Mouse (Mus musculus): ENCODE results near the gene Sf3b3.

Gene Sf3b3

GRCm38 (mm10) chr8:110847645-110848495 is 1.3 kb upstream of the Sf3b3 start:
- no peak for DNase-seq (ENCODE audit: low spot score)

- no peak for DNase-seq (ENCODE audit: low spot score)
Measured at GRCm38 (mm10) chr8:110847171-110847549, 573 bp upstream of the Sf3b3 start.

GRCm38 (mm10) chr8:110845821-110846404 is 674 bp downstream of the Sf3b3 start:
- DNase-seq (ENCODE audit: low spot score), result no peak

GRCm38 (mm10) chr8:110844941-110845340 is 1.6 kb downstream of the Sf3b3 start:
- no peak for DNase-seq (ENCODE audit: low spot score)

- no peak for DNase-seq (ENCODE audit: low spot score)
Measured at GRCm38 (mm10) chr8:110843207-110843606, 3.4 kb downstream of the Sf3b3 start.

- DNase-seq (ENCODE audit: low spot score), result no peak
Measured at GRCm38 (mm10) chr8:110842012-110842574, 4.5 kb downstream of the Sf3b3 start.

- DNase-seq (ENCODE audit: low spot score), result no peak
Measured at GRCm38 (mm10) chr8:110831956-110832355, 14.6 kb downstream of the Sf3b3 start.

- no peak for DNase-seq (ENCODE audit: low spot score)
Measured at GRCm38 (mm10) chr8:110828511-110828910, 18.1 kb downstream of the Sf3b3 start.

GRCm38 (mm10) chr8:110824861-110825260 is 21.7 kb downstream of the Sf3b3 start:
- DNase-seq (ENCODE audit: low spot score), result no peak

GRCm38 (mm10) chr8:110821960-110822359 is 24.6 kb downstream of the Sf3b3 start:
- DNase-seq (ENCODE audit: low spot score), result no peak

- DNase-seq (ENCODE audit: low spot score), result no peak
Measured at GRCm38 (mm10) chr8:110820257-110820656, 26.3 kb downstream of the Sf3b3 start.

GRCm38 (mm10) chr8:110818593-110818992 is 28.0 kb downstream of the Sf3b3 start:
- DNase-seq (ENCODE audit: low spot score), result no peak

- DNase-seq (ENCODE audit: low spot score), result no peak
Measured at GRCm38 (mm10) chr8:110816990-110817389, 29.6 kb downstream of the Sf3b3 start.

- no peak for DNase-seq (ENCODE audit: low spot score)
Measured at GRCm38 (mm10) chr8:110815308-110815707, 31.3 kb downstream of the Sf3b3 start.

- no peak for DNase-seq (ENCODE audit: low spot score)
Measured at GRCm38 (mm10) chr8:110813081-110813812, 33.3 kb downstream of the Sf3b3 start.

- no peak for DNase-seq (ENCODE audit: low spot score)
Measured at GRCm38 (mm10) chr8:110812349-110813080, 34.1 kb downstream of the Sf3b3 start.

GRCm38 (mm10) chr8:110811793-110812192 is 34.8 kb downstream of the Sf3b3 start:
- no peak for DNase-seq (ENCODE audit: low spot score)

- no peak for DNase-seq (ENCODE audit: low spot score)
Measured at GRCm38 (mm10) chr8:110811116-110811515, 35.5 kb downstream of the Sf3b3 start.

- no peak for DNase-seq (ENCODE audit: low spot score)
Measured at GRCm38 (mm10) chr8:110810481-110811065, 36.0 kb downstream of the Sf3b3 start.

GRCm38 (mm10) chr8:110809831-110810230 is 36.8 kb downstream of the Sf3b3 start:
- DNase-seq (ENCODE audit: low spot score), result no peak

All from urinary bladder, postnatal 25 days (tissue).